Mouse (Mus musculus): ENCODE data around the gene Zbtb2.

- no peak for TF ChIP-seq CTCF (IDR thresholded peaks at IDR 0.05)
- no peak for TF ChIP-seq EP300 (IDR thresholded peaks at IDR 0.05)
Measured at GRCm38 (mm10) chr10:4435416-4435815, 47.5 kb upstream of the Zbtb2 start.

Data from lung, postnatal 0 days (tissue).